Comparison of ENCODE assay signal across 13 mouse cellular contexts in genomic region chr1:56991613-56992012, GRCm38 (mm10). TPM values are rescaled to one million over a fixed set of nuclear protein-coding genes. Genes with fewer than 3 reads are reported as not detected.
A peak's percentile ranks its signal among the peaks of the same experiment; 100 is the strongest.
DNase-seq lines count a peak whose midpoint lies in the region; ATAC-seq lines count a peak whose summit lies in the region.
"Had no signal": no experiment of that assay in that cellular context is flagged by ENCODE, and none has a peak within 500 bp of the region (broad histone marks: within the 10 kb centered on the region; RNA-seq: fewer than 3 reads in every experiment).

No protein-coding gene starts in this region.

- no peaks in the 10 kb centered on the region for H3K4me1 ChIP-seq in hindbrain, embryonic 11.5 days (replicated peaks; ENCODE audit: control insufficient read depth, insufficient read depth, low read length)
- no peaks in the 10 kb centered on the region for H3K4me1 ChIP-seq in hindbrain, embryonic 16.5 days (ENCODE audit: control insufficient read depth, insufficient read depth, low read depth, low read length)
- H3K4me1 ChIP-seq in midbrain, embryonic 14.5 days (ENCODE audit: control insufficient read depth, insufficient read depth, low read length) = no peaks in the 10 kb centered on the region
- H3K4me1 ChIP-seq in midbrain, embryonic 13.5 days (replicated peaks) = no peaks in the 10 kb centered on the region
- H3K4me1 ChIP-seq: forebrain, embryonic 15.5 days had no signal

- H3K9ac ChIP-seq in hindbrain, embryonic 11.5 days (ENCODE audit: low read depth, low read length) = no peak overlapping the region
- H3K9ac ChIP-seq in hindbrain, embryonic 16.5 days (ENCODE audit: low read depth, low read length) = no peak overlapping the region
- no peak overlapping the region for H3K9ac ChIP-seq in midbrain, embryonic 14.5 days (replicated peaks; ENCODE audit: low read length)
- H3K9ac ChIP-seq in midbrain, embryonic 13.5 days (replicated peaks) = no peak overlapping the region
- H3K9ac ChIP-seq: forebrain, embryonic 15.5 days had no signal

- H3K9me3 ChIP-seq in hindbrain, embryonic 11.5 days (ENCODE audit: control insufficient read depth, low read length) = no peaks in the 10 kb centered on the region
- H3K9me3 ChIP-seq in hindbrain, embryonic 16.5 days (ENCODE audit: control insufficient read depth, low read length) = no peaks in the 10 kb centered on the region
- H3K9me3 ChIP-seq in midbrain, embryonic 14.5 days (ENCODE audit: control insufficient read depth, low read length) = no peaks in the 10 kb centered on the region
- no peaks in the 10 kb centered on the region for H3K9me3 ChIP-seq in midbrain, embryonic 13.5 days
- H3K9me3 ChIP-seq: forebrain, embryonic 15.5 days had no signal

- H3K36me3 ChIP-seq in hindbrain, embryonic 11.5 days (ENCODE audit: control insufficient read depth, insufficient read depth, low read length) = no peaks in the 10 kb centered on the region
- H3K36me3 ChIP-seq in hindbrain, embryonic 16.5 days (ENCODE audit: control insufficient read depth, insufficient read depth, low read length) = no peaks in the 10 kb centered on the region
- no peaks in the 10 kb centered on the region for H3K36me3 ChIP-seq in midbrain, embryonic 14.5 days (ENCODE audit: control insufficient read depth, insufficient read depth, low read length)
- no peaks in the 10 kb centered on the region for H3K36me3 ChIP-seq in midbrain, embryonic 13.5 days
- H3K36me3 ChIP-seq: forebrain, embryonic 15.5 days had no signal

- H3K27me3 ChIP-seq in hindbrain, embryonic 11.5 days (ENCODE audit: control insufficient read depth, insufficient read depth, low read length) = no peaks in the 10 kb centered on the region
- peaks cover 6% of the 10 kb centered on the region for H3K27me3 ChIP-seq in hindbrain, embryonic 16.5 days (replicated peaks; ENCODE audit: control insufficient read depth, insufficient read depth, low read length)
- peaks cover 12% of the 10 kb centered on the region for H3K27me3 ChIP-seq in midbrain, embryonic 14.5 days (ENCODE audit: control insufficient read depth, insufficient read depth, low read length)
- H3K27me3 ChIP-seq in midbrain, embryonic 13.5 days = peaks cover 25% of the 10 kb centered on the region
- H3K27me3 ChIP-seq: forebrain, embryonic 15.5 days had no signal

- no peak overlapping the region for H3K4me3 ChIP-seq in hindbrain, embryonic 11.5 days (ENCODE audit: low read depth, low read length)
- no peak overlapping the region for H3K4me3 ChIP-seq in hindbrain, embryonic 16.5 days (ENCODE audit: low read length)
- no peak overlapping the region for H3K4me3 ChIP-seq in midbrain, embryonic 14.5 days (replicated peaks; ENCODE audit: low read depth, low read length)
- no peak overlapping the region for H3K4me3 ChIP-seq in midbrain, embryonic 13.5 days (replicated peaks)
- H3K4me3 ChIP-seq: forebrain, embryonic 15.5 days had no signal

- H3K27ac ChIP-seq in hindbrain, embryonic 11.5 days (ENCODE audit: low read depth, low read length) = no peak overlapping the region
- no peak overlapping the region for H3K27ac ChIP-seq in hindbrain, embryonic 16.5 days (ENCODE audit: low read depth, low read length)
- H3K27ac ChIP-seq in midbrain, embryonic 14.5 days (replicated peaks; ENCODE audit: low read depth, low read length) = no peak overlapping the region
- no peak overlapping the region for H3K27ac ChIP-seq in midbrain, embryonic 13.5 days
- H3K27ac ChIP-seq: forebrain, embryonic 15.5 days had no signal

- H3K4me2 ChIP-seq in hindbrain, embryonic 11.5 days (replicated peaks; ENCODE audit: low read depth, low read length) = no peak overlapping the region
- no peak overlapping the region for H3K4me2 ChIP-seq in hindbrain, embryonic 16.5 days (ENCODE audit: low read length)
- no peak overlapping the region for H3K4me2 ChIP-seq in midbrain, embryonic 14.5 days (ENCODE audit: low read length)
- H3K4me2 ChIP-seq in midbrain, embryonic 13.5 days (replicated peaks) = no peak overlapping the region
- H3K4me2 ChIP-seq: forebrain, embryonic 15.5 days had no signal

- peak; percentile 13 for DNase-seq in hindbrain, embryonic 11.5 days (ENCODE audit: low spot score)
- peak; percentile 25 for DNase-seq in midbrain, embryonic 14.5 days
- peak; percentile 82 for DNase-seq in NIH3T3 (ENCODE audit: low read depth)
- no peak for DNase-seq in ovary, postnatal 10 days (ENCODE audit: low spot score)
- no peak for DNase-seq in gastrocnemius, adult 18-20 months (ENCODE audit: low spot score)
- DNase-seq: cerebellum, adult 8-10 months; layer of hippocampus, adult 9-11 months; liver had no signal

- ATAC-seq in hindbrain, embryonic 11.5 days (ENCODE audit: low FRiP score) = no peak
- no peak for ATAC-seq in hindbrain, embryonic 16.5 days
- no peak for ATAC-seq in midbrain, embryonic 14.5 days (ENCODE audit: low FRiP score, low TSS enrichment)
- no peak for ATAC-seq in midbrain, embryonic 13.5 days
- peak; percentile 80 for ATAC-seq in megakaryocyte progenitor cell, adult 5-6 weeks (replicated peaks; ENCODE audit: poor library complexity)
- ATAC-seq: activated CD4-positive, CD25-positive, alpha-beta regulatory T cell, adult 4 months; forebrain, embryonic 15.5 days had no signal

- whole genome bisulfite sequencing in hindbrain, embryonic 11.5 days = 49% methylated on average over 4 of the region's 4 CpGs
- WGBS in hindbrain, embryonic 16.5 days = 60% methylated on average over 4 of the region's 4 CpGs
- WGBS in midbrain, embryonic 14.5 days = 57% methylated on average over 4 of the region's 4 CpGs
- WGBS in midbrain, embryonic 13.5 days = 58% methylated on average over 4 of the region's 4 CpGs

RNA-seq across cellular contexts. Expression of gene Satb2, which starts 13.2 kb away (rescaled TPM):
- polyA plus RNA-seq in hindbrain, embryonic 11.5 days (2014; fragmentation: Nextera tagmentation; extraction: Ambion mirVana) = 1.9 and 2.0 TPM in 2 replicates
- polyA plus RNA-seq in hindbrain, embryonic 16.5 days (2015; fragmentation: Nextera tagmentation; extraction: Ambion mirVana) = 1.1 and 2.0 TPM in 2 replicates
- 0.78 and 1.1 TPM in 2 replicates for polyA plus RNA-seq in midbrain, embryonic 14.5 days (2014; fragmentation: Nextera tagmentation; extraction: Ambion mirVana)
- polyA plus RNA-seq in midbrain, embryonic 13.5 days (2015; fragmentation: Nextera tagmentation; extraction: Ambion mirVana) = 0.80 and 1.9 TPM in 2 replicates
- 0.89 and 1.9 TPM in 2 replicates for total RNA-seq in megakaryocyte progenitor cell, adult 5-6 weeks (2015)
- 0.62 and 0.64 TPM in 2 replicates for total RNA-seq in megakaryocyte progenitor cell, adult 5-6 weeks (2017)
- total RNA-seq in gastrocnemius, adult 18-20 months (2021) = under 1 TPM; 0.27 to 0.31 TPM

Comparison
In these comparisons a context has a peak if more than half of its experiments do, and no peak if none do; other contexts are left out.
1. DNase-seq: peak in hindbrain, embryonic 11.5 days (single experiment), midbrain, embryonic 14.5 days (single experiment) and NIH3T3 (single experiment); none in ovary, postnatal 10 days (single experiment) and gastrocnemius, adult 18-20 months (single experiment).